20 mouse cellular contexts compared by ENCODE assay signal in genomic region chr14:23114456-23114855, GRCm38 (mm10).
DNase-seq lines count a peak whose midpoint lies in the region; ATAC-seq and TF ChIP-seq lines count a peak whose summit lies in the region.
"Had no signal": no experiment of that assay in that cellular context is flagged by ENCODE, and none has a peak within 500 bp of the region (broad histone marks: within the 10 kb centered on the region; RNA-seq: fewer than 3 reads in every experiment).

No protein-coding gene starts in this region.

- no peak for DNase-seq in embryonic facial prominence, embryonic 10.5 days (ENCODE audit: low spot score)
- no peak for DNase-seq in intestine, embryonic 14.5 days (ENCODE audit: low spot score)
- DNase-seq in limb, embryonic 10.5 days (ENCODE audit: low spot score), result no peak
- DNase-seq in stomach, postnatal 0 days (ENCODE audit: low spot score), result no peak
- no peak for DNase-seq in hindbrain, embryonic 14.5 days (ENCODE audit: low spot score)
- no peak for DNase-seq in thymus, postnatal 0 days (ENCODE audit: low spot score)
- DNase-seq: adrenal gland, postnatal 10 days; B cell, adult 2 months; cerebellum, adult 18-20 months; cerebellum, adult 9-11 months; cerebellum, postnatal 36 days; heart, postnatal 36 days had no signal

- H3K9me3 ChIP-seq in embryonic facial prominence, embryonic 10.5 days, result no peaks in the 10 kb centered on the region
- H3K9me3 ChIP-seq in intestine, embryonic 14.5 days (ENCODE audit: control insufficient read depth, low read length), result no peaks in the 10 kb centered on the region
- no peaks in the 10 kb centered on the region for H3K9me3 ChIP-seq in limb, embryonic 10.5 days (replicated peaks)
- H3K9me3 ChIP-seq in stomach, postnatal 0 days (ENCODE audit: control insufficient read depth, low read length), result no peaks in the 10 kb centered on the region
- H3K9me3 ChIP-seq in hindbrain, embryonic 14.5 days (ENCODE audit: control insufficient read depth, low read length), result no peaks in the 10 kb centered on the region
- H3K9me3 ChIP-seq: forebrain, embryonic 12.5 days; heart, embryonic 13.5 days had no signal

- no peak overlapping the region for H3K4me2 ChIP-seq in intestine, embryonic 14.5 days (ENCODE audit: low read length)
- no peak overlapping the region for H3K4me2 ChIP-seq in stomach, postnatal 0 days (replicated peaks; ENCODE audit: low read depth)
- H3K4me2 ChIP-seq in hindbrain, embryonic 14.5 days (replicated peaks), result no peak overlapping the region
- H3K4me2 ChIP-seq: forebrain, embryonic 12.5 days; heart, embryonic 13.5 days had no signal

- peak; percentile 13; the same call in 1 of the 2 replicates for TF ChIP-seq CTCF in stomach, postnatal 0 days (IDR thresholded peaks at IDR 0.05; ENCODE audit: low read depth)

- no peak overlapping the region for H3K4me3 ChIP-seq in embryonic facial prominence, embryonic 10.5 days
- H3K4me3 ChIP-seq in intestine, embryonic 14.5 days (ENCODE audit: low read depth, low read length), result no peak overlapping the region
- no peak overlapping the region for H3K4me3 ChIP-seq in limb, embryonic 10.5 days
- no peak overlapping the region for H3K4me3 ChIP-seq in stomach, postnatal 0 days (ENCODE audit: low read depth, low read length)
- no peak overlapping the region for H3K4me3 ChIP-seq in hindbrain, embryonic 14.5 days (replicated peaks; ENCODE audit: low read length)
- H3K4me3 ChIP-seq: forebrain, embryonic 12.5 days; heart, embryonic 13.5 days had no signal

- peak; percentile 40 for ATAC-seq in intestine, embryonic 14.5 days (replicated peaks; ENCODE audit: low FRiP score, low TSS enrichment, low read depth)
- ATAC-seq in stomach, postnatal 0 days (ENCODE audit: low FRiP score, low TSS enrichment), result peak; percentile 29; the same call in 1 of the 2 replicates
- no peak for ATAC-seq in hindbrain, embryonic 14.5 days (ENCODE audit: low FRiP score)
- no peak for ATAC-seq in megakaryocyte, adult 5-6 weeks (ENCODE audit: poor library complexity, severe bottlenecking)
- ATAC-seq: CD4-positive, CD25-positive, alpha-beta regulatory T cell, adult 4 months; forebrain, embryonic 16.5 days; hindbrain, embryonic 16.5 days; inflammation-experienced regulatory T-cells, adult 6 months had no signal

- H3K27me3 ChIP-seq in embryonic facial prominence, embryonic 10.5 days (replicated peaks; ENCODE audit: low read depth, poor library complexity, severe bottlenecking), result no peaks in the 10 kb centered on the region
- no peaks in the 10 kb centered on the region for H3K27me3 ChIP-seq in intestine, embryonic 14.5 days (replicated peaks; ENCODE audit: control insufficient read depth, insufficient read depth, low read length)
- no peaks in the 10 kb centered on the region for H3K27me3 ChIP-seq in limb, embryonic 10.5 days (ENCODE audit: low read depth, poor library complexity, severe bottlenecking)
- no peaks in the 10 kb centered on the region for H3K27me3 ChIP-seq in stomach, postnatal 0 days (ENCODE audit: control insufficient read depth, insufficient read depth, low read length)
- H3K27me3 ChIP-seq in hindbrain, embryonic 14.5 days (ENCODE audit: control insufficient read depth, insufficient read depth, low read length), result no peaks in the 10 kb centered on the region
- H3K27me3 ChIP-seq: forebrain, embryonic 12.5 days; heart, embryonic 13.5 days had no signal

- H3K9ac ChIP-seq in intestine, embryonic 14.5 days (ENCODE audit: low read length), result no peak overlapping the region
- H3K9ac ChIP-seq in stomach, postnatal 0 days (ENCODE audit: low read length), result no peak overlapping the region
- H3K9ac ChIP-seq in hindbrain, embryonic 14.5 days, result no peak overlapping the region
- H3K9ac ChIP-seq: forebrain, embryonic 12.5 days; heart, embryonic 13.5 days had no signal

- no peaks in the 10 kb centered on the region for H3K36me3 ChIP-seq in embryonic facial prominence, embryonic 10.5 days (replicated peaks)
- H3K36me3 ChIP-seq in intestine, embryonic 14.5 days (ENCODE audit: control insufficient read depth, insufficient read depth, low read length), result no peaks in the 10 kb centered on the region
- H3K36me3 ChIP-seq in limb, embryonic 10.5 days, result no peaks in the 10 kb centered on the region
- H3K36me3 ChIP-seq in stomach, postnatal 0 days (ENCODE audit: control insufficient read depth, insufficient read depth, low read length), result no peaks in the 10 kb centered on the region
- no peaks in the 10 kb centered on the region for H3K36me3 ChIP-seq in hindbrain, embryonic 14.5 days (replicated peaks; ENCODE audit: control insufficient read depth, insufficient read depth)
- H3K36me3 ChIP-seq: forebrain, embryonic 12.5 days; G1E; heart, embryonic 13.5 days had no signal

- no peak for TF ChIP-seq EP300 in stomach, postnatal 0 days (optimal IDR thresholded peaks at IDR 0.05)

- 96% methylated on average over 1 of the region's 1 CpGs for whole genome bisulfite sequencing in embryonic facial prominence, embryonic 10.5 days
- WGBS in intestine, embryonic 14.5 days, result 83% methylated on average over 1 of the region's 1 CpGs
- WGBS in limb, embryonic 10.5 days, result 85% methylated on average over 1 of the region's 1 CpGs
- WGBS in stomach, postnatal 0 days, result 70% methylated on average over 1 of the region's 1 CpGs
- WGBS in hindbrain, embryonic 14.5 days, result 100% methylated on average over 1 of the region's 1 CpGs

- H3K27ac ChIP-seq in embryonic facial prominence, embryonic 10.5 days (replicated peaks), result 0 out of 2 replicates have a peak overlapping the region, but pooled peaks have one; percentile 24
- H3K27ac ChIP-seq in intestine, embryonic 14.5 days (ENCODE audit: low read depth), result no peak overlapping the region
- peak overlapping the region; percentile 73 for H3K27ac ChIP-seq in limb, embryonic 10.5 days
- H3K27ac ChIP-seq in stomach, postnatal 0 days (replicated peaks), result no peak overlapping the region
- no peak overlapping the region for H3K27ac ChIP-seq in hindbrain, embryonic 14.5 days
- H3K27ac ChIP-seq: forebrain, embryonic 12.5 days; heart, embryonic 13.5 days had no signal

- peaks cover 10% of the 10 kb centered on the region for H3K4me1 ChIP-seq in embryonic facial prominence, embryonic 10.5 days
- H3K4me1 ChIP-seq in intestine, embryonic 14.5 days (replicated peaks; ENCODE audit: control insufficient read depth, insufficient read depth, low read length), result 0 out of 2 replicates have a peak, but pooled peaks cover 7% of the 10 kb centered on the region
- H3K4me1 ChIP-seq in limb, embryonic 10.5 days, result peaks cover 35% of the 10 kb centered on the region
- H3K4me1 ChIP-seq in stomach, postnatal 0 days (replicated peaks; ENCODE audit: control insufficient read depth, insufficient read depth), result no peaks in the 10 kb centered on the region
- no peaks in the 10 kb centered on the region for H3K4me1 ChIP-seq in hindbrain, embryonic 14.5 days (replicated peaks; ENCODE audit: control insufficient read depth, insufficient read depth, low read length)
- H3K4me1 ChIP-seq: forebrain, embryonic 12.5 days; heart, embryonic 13.5 days had no signal

Comparison
In these comparisons a context has a peak if more than half of its experiments do, and no peak if none do; other contexts are left out.
1. H3K27ac ChIP-seq: peak in embryonic facial prominence, embryonic 10.5 days (single experiment) and limb, embryonic 10.5 days (single experiment); none in intestine, embryonic 14.5 days (single experiment), stomach, postnatal 0 days (single experiment) and hindbrain, embryonic 14.5 days (single experiment).
2. ATAC-seq: peak in intestine, embryonic 14.5 days (single experiment) and stomach, postnatal 0 days (single experiment); none in hindbrain, embryonic 14.5 days (single experiment) and megakaryocyte, adult 5-6 weeks (single experiment).